Mouse (Mus musculus) ES-E14 (cell line): ENCODE measurements around the gene Asb17. TPM values are rescaled to one million over a fixed set of nuclear protein-coding genes. Genes with fewer than 3 reads are reported as not detected.

Source experiments
- DNase-seq: peaks from one replicate; pipeline ENCODE4 v3.0.0-alpha.2; 2013; ENCODE audit warnings: low read depth, low spot score
- H3K27ac ChIP-seq: 2 replicates; pipeline ENCODE4 v1.5.1; 2012; ENCODE audit warnings: low read depth, mild to moderate bottlenecking, low read length, moderate library complexity, mixed read lengths; ENCODE audit not compliant: poor library complexity, insufficient read depth, severe bottlenecking
- H3K36me3 ChIP-seq: 2 replicates; pipeline ENCODE4 v1.6.1; 2012; ENCODE audit warnings: mild to moderate bottlenecking, low read length, moderate library complexity, mixed read lengths; ENCODE audit not compliant: control insufficient read depth, poor library complexity, insufficient read depth, severe bottlenecking
- H3K4me1 ChIP-seq, 2 experiments: fragments of 150-350 bp in 1 of 2; sonication (generic) in 1 of 2; 2 replicates each; pipeline ENCODE4 v1.6.1; 2012; ENCODE audit warnings: low read length in 2 of 2, mild to moderate bottlenecking in 1 of 2, mixed read lengths in 1 of 2; ENCODE audit not compliant: control insufficient read depth in 2 of 2, insufficient read depth in 2 of 2, poor library complexity in 1 of 2
- H3K4me3 ChIP-seq, 2 experiments: fragments of 150-350 bp in 1 of 2; sonication (generic) in 1 of 2; 2 replicates each; pipeline ENCODE4 v1.5.1; 2012; ENCODE audit warnings: low read length in 2 of 2, low read depth in 1 of 2, mild to moderate bottlenecking in 1 of 2, mixed read lengths in 1 of 2; ENCODE audit not compliant: insufficient read depth in 1 of 2, poor library complexity in 1 of 2, severe bottlenecking in 1 of 2
- H3K9ac ChIP-seq: 2 replicates; pipeline ENCODE4 v1.6.1; 2012; ENCODE audit warnings: low read depth, mild to moderate bottlenecking, low read length, mixed read lengths; ENCODE audit not compliant: poor library complexity, insufficient read depth, severe bottlenecking
- H3K9me3 ChIP-seq: fragments of 150-350 bp; sonication (generic); 2 replicates; pipeline ENCODE4 v1.6.1; 2012; ENCODE audit warnings: low read depth, mild to moderate bottlenecking, low read length; ENCODE audit not compliant: control insufficient read depth, insufficient read depth
- CHD2 ChIP-seq: IDR thresholded peaks from 2 replicates; pipeline ENCODE4 v1.6.1; 2014; ENCODE audit warnings: mild to moderate bottlenecking, low read depth, low read length, inconsistent platforms
- HCFC1 ChIP-seq: IDR thresholded peaks from 2 replicates; pipeline ENCODE4 v1.6.1; 2012; ENCODE audit warnings: low read length, inconsistent platforms, borderline replicate concordance; ENCODE audit not compliant: insufficient read depth
- MAFK ChIP-seq: IDR thresholded peaks from 2 replicates; pipeline ENCODE4 v1.6.1; 2014; ENCODE audit warnings: mild to moderate bottlenecking, low read depth, low read length, inconsistent platforms; ENCODE audit not compliant: insufficient read depth
- ZC3H11A ChIP-seq: IDR thresholded peaks from 2 replicates; pipeline ENCODE4 v1.6.1; 2012; ENCODE audit warnings: low read depth, mild to moderate bottlenecking, inconsistent platforms, low read length, borderline replicate concordance
- ZNF384 ChIP-seq: IDR thresholded peaks from 2 replicates; pipeline ENCODE4 v1.6.1; 2012; ENCODE audit warnings: low read depth, low read length, inconsistent platforms
- in situ Hi-C, 2 experiments: fragments of 600-800 bp; cut with MboI; formaldehyde crosslinking; loops; one replicate each; pipeline ENCODE4 v1.15.1; 2025; ENCODE audit warnings: low sequenced_read_pairs in 2 of 2, inconsistent platforms in 1 of 2; ENCODE audit not compliant: unreplicated experiment in 2 of 2
- total RNA-seq: library from RNA; depleted of rRNA; stranded (reverse); fragments of 300-350 nt; gene quantifications from 2 replicates; pipeline ENCODE4 v1.2.3, GENCODE M21; 2012

Gene Asb17
- total RNA-seq, 1 experiment: not detected

DNA sequence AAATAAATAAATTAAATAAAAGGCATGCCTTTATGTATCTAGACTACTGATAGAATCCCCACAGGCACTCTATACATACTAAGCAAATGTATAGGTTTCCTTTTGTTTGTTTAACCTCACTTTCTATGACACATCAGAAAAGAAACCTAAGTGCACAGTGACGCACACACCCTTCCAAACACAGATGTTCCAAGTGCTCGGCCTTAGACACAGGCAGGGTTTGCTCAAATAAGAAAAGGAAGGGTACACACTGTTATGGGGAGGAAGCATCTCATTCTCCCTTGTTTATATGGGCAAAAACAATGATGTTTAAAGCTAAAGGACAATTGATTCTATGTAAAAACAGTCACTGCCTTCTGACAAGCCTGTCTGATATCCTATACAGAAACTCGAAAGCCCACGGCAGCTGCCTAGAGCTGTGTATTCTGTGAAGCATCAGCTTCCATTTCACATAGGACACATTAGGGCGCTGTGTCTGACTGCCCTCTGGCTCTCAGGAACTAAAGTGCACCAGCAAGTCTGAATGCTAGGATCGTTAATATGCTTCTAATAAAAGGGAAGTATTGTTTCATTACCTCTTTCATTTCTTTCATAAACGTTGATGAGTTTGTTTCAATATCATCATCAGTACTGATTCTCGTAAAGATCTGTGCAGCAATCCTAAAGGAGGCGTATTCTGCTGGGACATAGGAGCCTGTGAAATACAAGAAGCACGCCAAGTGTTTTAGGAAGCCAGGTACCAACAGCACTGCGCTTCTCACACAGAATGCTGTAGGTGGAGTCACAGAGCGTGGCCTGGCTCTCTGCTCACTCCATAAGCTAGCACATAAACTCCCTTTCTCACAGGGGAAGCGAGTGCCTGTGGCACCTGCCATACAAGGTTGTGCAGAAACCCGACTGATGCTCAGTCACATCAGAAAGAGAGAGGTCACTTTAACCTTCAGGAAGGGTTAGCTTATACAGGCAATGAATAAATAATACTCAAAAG, 23.4 kb downstream of the Asb17 start:
- TF ChIP-seq HCFC1: no peak
- TF ChIP-seq ZC3H11A: no peak
- no peak for TF ChIP-seq MAFK
- no peak for DNase-seq
- no peak overlapping the region for H3K27ac ChIP-seq
- in situ Hi-C loops: no loop called here
- H3K36me3 ChIP-seq: no peaks in the 10 kb centered on the region
- no peaks in the 10 kb centered on the region for H3K4me1 ChIP-seq
- no peak overlapping the region for H3K4me3 ChIP-seq
- no peaks in the 10 kb centered on the region for H3K9me3 ChIP-seq
- no peak overlapping the region for H3K9ac ChIP-seq

GRCm38 (mm10) chr3:153871396-153871795, 27.4 kb downstream of the Asb17 start:
- in situ Hi-C loops: no loop called here

GRCm38 (mm10) chr3:153886296-153886695, 42.3 kb downstream of the Asb17 start:
- H3K9ac ChIP-seq: no peak overlapping the region
- in situ Hi-C loops: no loop called here
- no peak overlapping the region for H3K27ac ChIP-seq
- H3K4me1 ChIP-seq: no peaks in the 10 kb centered on the region; a peak in 1 of 4 replicates
- no peak overlapping the region for H3K4me3 ChIP-seq
- no peak for DNase-seq
- no peaks in the 10 kb centered on the region for H3K36me3 ChIP-seq
- H3K9me3 ChIP-seq: no peaks in the 10 kb centered on the region
- TF ChIP-seq MAFK (no peak), CHD2 (no peak), HCFC1 (no peak), ZC3H11A (no peak), ZNF384 (no peak)

More at GRCm38 (mm10) chr3:153871396-153871795, 27.4 kb downstream of the Asb17 start:
- H3K27ac ChIP-seq: no peak overlapping the region
- no peak for DNase-seq
- H3K4me1 ChIP-seq: no peaks in the 10 kb centered on the region
- no peak overlapping the region for H3K4me3 ChIP-seq
- no peak for TF ChIP-seq ZNF384
- TF ChIP-seq CHD2: no peak
- TF ChIP-seq MAFK: no peak
- no peak for TF ChIP-seq ZC3H11A
- no peak for TF ChIP-seq HCFC1
- H3K9me3 ChIP-seq: no peaks in the 10 kb centered on the region
- no peaks in the 10 kb centered on the region for H3K36me3 ChIP-seq
- no peak overlapping the region for H3K9ac ChIP-seq

GRCm38 (mm10) chr3:153888141-153888540, 44.1 kb downstream of the Asb17 start:
- Histone ChIP-seq H3K9ac (no peak overlapping the region), H3K9me3 (no peaks in the 10 kb centered on the region), H3K36me3 (no peaks in the 10 kb centered on the region), H3K4me3 (no peak overlapping the region), H3K4me1 (no peaks in the 10 kb centered on the region; a peak in 1 of 4 replicates), H3K27ac (no peak overlapping the region)
- in situ Hi-C loops: no loop called here
- no peak for DNase-seq
- TF ChIP-seq MAFK (no peak), HCFC1 (no peak), ZNF384 (no peak), ZC3H11A (no peak), CHD2 (no peak)
